Mouse (Mus musculus) olfactory bulb, adult 2 months (tissue): ENCODE measurements around the gene Psmd6.

Experiments used
- CTCF ChIP-seq: fragments of 200-500 bp; IDR thresholded peaks from 2 replicates; pipeline ENCODE4 v1.5.1; 2012; ENCODE audit warnings: low read depth, mild to moderate bottlenecking, low read length, moderate library complexity; ENCODE audit not compliant: insufficient read depth
- POLR2A ChIP-seq: fragments of 200-500 bp; IDR thresholded peaks from 2 replicates; pipeline ENCODE4 v1.6.1; 2012; ENCODE audit warnings: mild to moderate bottlenecking, low read depth, low read length, moderate library complexity; ENCODE audit not compliant: insufficient read depth

GRCm38 (mm10) chr14:14068553-14068952 is 52.2 kb downstream of the Psmd6 start:
- TF ChIP-seq CTCF (no peak), POLR2A (no peak)
